Mouse (Mus musculus) heart, embryonic 13.5 days (tissue): Measurements from ENCODE around the gene Dctpp1. TPM values are rescaled to one million over a fixed set of nuclear protein-coding genes. Genes with fewer than 3 reads are reported as not detected.
"Not testable (repeated sequence)": the region's sequence is repeated elsewhere in the genome, so short reads cannot be mapped to it uniquely, and the experiment has no call there.

Experiments
- ATAC-seq: fragments of 200-750 bp; cut with Nextera tagmentation; 2 replicates; pipeline ENCODE4 v1.8.0; 2017; ENCODE audit warnings: moderate TSS enrichment; ENCODE audit not compliant: insufficient number of reproducible peaks, low FRiP score, low TSS enrichment; ENCODE audit errors: extremely low read depth
- H3K27ac ChIP-seq: fragments of 300-500 bp; sonication (generic); replicated peaks from 2 replicates; pipeline ENCODE4 v1.5.1; 2015; ENCODE audit warnings: moderate library complexity, mild to moderate bottlenecking, inconsistent platforms
- H3K27me3 ChIP-seq: fragments of 300-500 bp; sonication (generic); replicated peaks from 2 replicates; pipeline ENCODE4 v1.6.1; 2015; ENCODE audit warnings: mild to moderate bottlenecking, inconsistent platforms
- H3K36me3 ChIP-seq: fragments of 300-500 bp; sonication (generic); 2 replicates; pipeline ENCODE4 v1.6.1; 2015; ENCODE audit warnings: mild to moderate bottlenecking, inconsistent platforms
- H3K4me1 ChIP-seq: fragments of 300-500 bp; sonication (generic); 2 replicates; pipeline ENCODE4 v1.6.1; 2015; ENCODE audit warnings: inconsistent platforms
- H3K4me2 ChIP-seq: fragments of 300-500 bp; sonication (generic); 2 replicates; pipeline ENCODE4 v1.6.1; 2015; ENCODE audit warnings: inconsistent platforms, mild to moderate bottlenecking, moderate library complexity
- H3K4me3 ChIP-seq: fragments of 300-500 bp; sonication (generic); 2 replicates; pipeline ENCODE4 v1.5.1; 2015; ENCODE audit warnings: moderate library complexity, mild to moderate bottlenecking, inconsistent platforms
- H3K9ac ChIP-seq: fragments of 300-500 bp; sonication (generic); 2 replicates; pipeline ENCODE4 v1.6.1; 2015; ENCODE audit warnings: inconsistent platforms, mild to moderate bottlenecking, moderate library complexity
- H3K9me3 ChIP-seq: fragments of 300-500 bp; sonication (generic); 2 replicates; pipeline ENCODE4 v1.6.1; 2016; ENCODE audit warnings: inconsistent platforms
- WGBS: fragments of 180-500 bp; shearing (Covaris S2); methylation state at CpG from one replicate; pipeline ENCODE4 v1.1.7; 2015; ENCODE audit warnings: mixed read lengths; 5-methylcytosine and 5-hydroxymethylcytosine counted together
- polyA plus RNA-seq: library from polyadenylated mRNA; unstranded; fragments of >200 nt; fragmentation: Nextera tagmentation; extraction: Ambion mirVana; gene quantifications from 2 replicates; pipeline ENCODE4 v1.2.1, GENCODE M21; 2015

The Dctpp1 gene
- polyA plus RNA-seq, 1 experiment from 2014 or later, result 161 TPM

- no peak overlapping the region for H3K9ac ChIP-seq
- peaks cover 19% of the 10 kb centered on the region for H3K4me1 ChIP-seq
- 0 out of 2 replicates have a peak, but pooled peaks cover 3% of the 10 kb centered on the region for H3K36me3 ChIP-seq
- no peaks in the 10 kb centered on the region for H3K9me3 ChIP-seq
- WGBS, result 89% methylated on average over 3 of the region's 3 CpGs
- H3K4me3 ChIP-seq, result no peak overlapping the region
- no peak for ATAC-seq
- no peak overlapping the region for H3K27ac ChIP-seq
- no peaks in the 10 kb centered on the region for H3K27me3 ChIP-seq
- no peak overlapping the region for H3K4me2 ChIP-seq
These were observed 3.0 kb upstream of the Dctpp1 start for GRCm38 (mm10) chr7:127263526-127263925.

GRCm38 (mm10) chr7:127262218-127262961 is 1.9 kb upstream of the Dctpp1 start:
- Histone ChIP-seq H3K4me2 (no peak overlapping the region), H3K9me3 (no peaks in the 10 kb centered on the region), H3K27me3 (no peaks in the 10 kb centered on the region), H3K36me3 (0 out of 2 replicates have a peak, but pooled peaks cover 3% of the 10 kb centered on the region), H3K4me3 (no peak overlapping the region), H3K4me1 (peaks cover 19% of the 10 kb centered on the region), H3K27ac (no peak overlapping the region), H3K9ac (no peak overlapping the region)
- WGBS, result 69% methylated on average over 10 of the region's 10 CpGs
- no peak for ATAC-seq

- H3K4me2 ChIP-seq, result peak overlapping the region; percentile 92
- no peak overlapping the region for H3K27ac ChIP-seq
- peaks cover 15% of the 10 kb centered on the region for H3K36me3 ChIP-seq
- 70% methylated on average over 8 of the region's 8 CpGs for WGBS
- H3K4me1 ChIP-seq, result peaks cover 27% of the 10 kb centered on the region
- H3K4me3 ChIP-seq, result peak overlapping the region; percentile 80
- ATAC-seq, result no peak
- no peaks in the 10 kb centered on the region for H3K9me3 ChIP-seq
- H3K27me3 ChIP-seq, result no peaks in the 10 kb centered on the region
- H3K9ac ChIP-seq, result peak overlapping the region; percentile 90
These were observed 1.2 kb downstream of the Dctpp1 start for GRCm38 (mm10) chr7:127259186-127259905.

GRCm38 (mm10) chr7:127256518-127256917 is 4.0 kb downstream of the Dctpp1 start:
- no peak overlapping the region for H3K9ac ChIP-seq
- no peak overlapping the region for H3K4me3 ChIP-seq
- no peak for ATAC-seq
- peaks cover 24% of the 10 kb centered on the region for H3K36me3 ChIP-seq
- no peaks in the 10 kb centered on the region for H3K27me3 ChIP-seq
- 89% methylated on average over 5 of the region's 5 CpGs for WGBS
- no peak overlapping the region for H3K27ac ChIP-seq
- H3K4me2 ChIP-seq, result no peak overlapping the region
- H3K9me3 ChIP-seq, result no peaks in the 10 kb centered on the region
- H3K4me1 ChIP-seq, result peaks cover 33% of the 10 kb centered on the region

- H3K4me2 ChIP-seq, result no peak overlapping the region
- no peaks in the 10 kb centered on the region for H3K27me3 ChIP-seq
- ATAC-seq, result no peak
- peaks cover 27% of the 10 kb centered on the region for H3K36me3 ChIP-seq
- no peak overlapping the region for H3K27ac ChIP-seq
- 76% methylated on average over 2 of the region's 2 CpGs for WGBS
- peaks cover 28% of the 10 kb centered on the region for H3K4me1 ChIP-seq
- no peaks in the 10 kb centered on the region for H3K9me3 ChIP-seq
- no peak overlapping the region for H3K4me3 ChIP-seq
- H3K9ac ChIP-seq, result no peak overlapping the region
These were observed 4.5 kb downstream of the Dctpp1 start for GRCm38 (mm10) chr7:127255965-127256364.

- Histone ChIP-seq H3K4me2 (peak overlapping the region; percentile 87), H3K36me3 (peaks cover 34% of the 10 kb centered on the region), H3K9ac (peak overlapping the region; percentile 88), H3K4me1 (peaks cover 25% of the 10 kb centered on the region), H3K27ac (peak overlapping the region; percentile 85; the same call in 1 of the 2 replicates), H3K4me3 (peak overlapping the region; percentile 62), H3K9me3 (no peaks in the 10 kb centered on the region), H3K27me3 (no peaks in the 10 kb centered on the region)
- no peak for ATAC-seq
- 22% methylated on average over 4 of the region's 4 CpGs for WGBS
These were observed 5.5 kb downstream of the Dctpp1 start for GRCm38 (mm10) chr7:127255008-127255407.

GRCm38 (mm10) chr7:127253821-127254769 is 6.4 kb downstream of the Dctpp1 start:
- no peaks in the 10 kb centered on the region for H3K27me3 ChIP-seq
- peak overlapping the region; percentile 62 for H3K4me3 ChIP-seq
- ATAC-seq, result peak; percentile 84

GRCm38 (mm10) chr7:127253341-127253740 is 7.2 kb downstream of the Dctpp1 start:
- peak overlapping the region; percentile 62 for H3K4me3 ChIP-seq
- no peaks in the 10 kb centered on the region for H3K27me3 ChIP-seq
- no peaks in the 10 kb centered on the region for H3K9me3 ChIP-seq
- H3K9ac ChIP-seq, result peak overlapping the region; percentile 83
- 74% methylated on average over 6 of the region's 6 CpGs for WGBS
- peak overlapping the region; percentile 85 for H3K27ac ChIP-seq
- peaks cover 48% of the 10 kb centered on the region for H3K36me3 ChIP-seq
- H3K4me1 ChIP-seq, result peaks cover 14% of the 10 kb centered on the region
- ATAC-seq, result no peak
- H3K4me2 ChIP-seq, result peak overlapping the region; percentile 87

More at GRCm38 (mm10) chr7:127253821-127254769, 6.4 kb downstream of the Dctpp1 start:
- Histone ChIP-seq H3K9me3 (no peaks in the 10 kb centered on the region), H3K27ac (peak overlapping the region; percentile 85), H3K4me2 (peak overlapping the region; percentile 87), H3K9ac (peak overlapping the region; percentile 88), H3K36me3 (peaks cover 43% of the 10 kb centered on the region), H3K4me1 (peaks cover 16% of the 10 kb centered on the region)
- under 1% methylated on average over 136 of the region's 136 CpGs for WGBS

- no peak for ATAC-seq
- 84% methylated on average over 2 of the region's 2 CpGs for WGBS
These were observed 8.1 kb downstream of the Dctpp1 start for GRCm38 (mm10) chr7:127252414-127252813.

GRCm38 (mm10) chr7:127250511-127250910 is 10.0 kb downstream of the Dctpp1 start:
- not testable (repeated sequence) for H3K4me2 ChIP-seq, ATAC-seq, H3K9me3 ChIP-seq, H3K27me3 ChIP-seq, H3K9ac ChIP-seq, H3K4me3 ChIP-seq, H3K27ac ChIP-seq
- WGBS, result 90% methylated on average over 8 of the region's 8 CpGs
- Histone ChIP-seq H3K36me3 (peaks cover 60% of the 10 kb centered on the region), H3K4me1 (peaks cover 26% of the 10 kb centered on the region)

More at GRCm38 (mm10) chr7:127252414-127252813, 8.1 kb downstream of the Dctpp1 start:
- Histone ChIP-seq H3K9ac (no peak overlapping the region), H3K27me3 (no peaks in the 10 kb centered on the region), H3K4me3 (no peak overlapping the region), H3K36me3 (peaks cover 54% of the 10 kb centered on the region), H3K4me2 (no peak overlapping the region), H3K4me1 (peaks cover 14% of the 10 kb centered on the region), H3K9me3 (no peaks in the 10 kb centered on the region), H3K27ac (no peak overlapping the region)
